Mouse (Mus musculus) myocyte (in vitro differentiated cells): ENCODE results near the gene Prss54.

Experiments
- CEBPB ChIP-seq: IDR thresholded peaks from 2 replicates; pipeline ENCODE4 v1.6.1; 2011; ENCODE audit warnings: mild to moderate bottlenecking, moderate library complexity; ENCODE audit not compliant: poor library complexity, insufficient read depth, severe bottlenecking
- E2F4 ChIP-seq: IDR thresholded peaks from one replicate; pipeline ENCODE4 v1.6.1; 2011; ENCODE audit warnings: mild to moderate bottlenecking, control low read depth, moderate library complexity; ENCODE audit not compliant: insufficient read depth
- MAX ChIP-seq: IDR thresholded peaks from one replicate; pipeline ENCODE4 v1.6.1; 2011; ENCODE audit warnings: low read depth, mild to moderate bottlenecking, control low read depth
- MYOD1 ChIP-seq, 3 experiments: IDR thresholded peaks; one replicate each; pipeline ENCODE4 v1.6.1; 2011; ENCODE audit warnings: control low read depth in 2 of 3, low read depth in 2 of 3, mild to moderate bottlenecking in 2 of 3, moderate library complexity in 1 of 3; ENCODE audit not compliant: insufficient read length in 2 of 3, control insufficient read depth in 1 of 3
- MYOG ChIP-seq, 3 experiments: IDR thresholded peaks; one replicate each; pipeline ENCODE4 v1.6.1; 2011; ENCODE audit warnings: control low read depth in 2 of 3, low read depth in 2 of 3, mild to moderate bottlenecking in 2 of 3; ENCODE audit not compliant: insufficient read length in 2 of 3, control insufficient read depth in 1 of 3, insufficient read depth in 1 of 3
- POLR2A ChIP-seq: IDR thresholded peaks from one replicate; pipeline ENCODE4 v1.6.1; 2011; ENCODE audit warnings: low read depth, mild to moderate bottlenecking, control low read depth, moderate library complexity; ENCODE audit not compliant: insufficient read length
- POLR2AphosphoS2 ChIP-seq: IDR thresholded peaks from one replicate; pipeline ENCODE4 v1.6.1; 2011; ENCODE audit warnings: low read depth, control low read depth; ENCODE audit not compliant: insufficient read length
- REST ChIP-seq: IDR thresholded peaks from one replicate; pipeline ENCODE4 v1.6.1; 2011; ENCODE audit warnings: mild to moderate bottlenecking, control low read depth, moderate library complexity; ENCODE audit not compliant: insufficient read depth, insufficient read length
- SRF ChIP-seq: IDR thresholded peaks from one replicate; pipeline ENCODE4 v1.6.1; 2011; ENCODE audit warnings: low read depth; ENCODE audit not compliant: control insufficient read depth, insufficient read length
- TCF12 ChIP-seq: IDR thresholded peaks from one replicate; pipeline ENCODE4 v1.6.1; 2011; ENCODE audit warnings: mild to moderate bottlenecking, control low read depth; ENCODE audit not compliant: poor library complexity, insufficient read depth, severe bottlenecking
- TCF3 ChIP-seq: IDR thresholded peaks from one replicate; pipeline ENCODE4 v1.6.1; 2011; ENCODE audit warnings: low read depth, control low read depth; ENCODE audit not compliant: insufficient read length
- USF1 ChIP-seq: IDR thresholded peaks from one replicate; pipeline ENCODE4 v1.6.1; 2011; ENCODE audit warnings: low read depth, mild to moderate bottlenecking, control low read depth, moderate library complexity

GRCm38 (mm10) chr8:95551577-95551976 lies 24.6 kb downstream of the Prss54 start:
- TF ChIP-seq POLR2A (no peak), TCF12 (no peak), MAX (no peak), MYOG (IDR thresholded peaks at IDR 0.05; ENCODE audit: control insufficient read depth in 1 of 3, insufficient read depth in 1 of 3, insufficient read length in 2 of 3, low read depth in 2 of 3) (no peak), SRF (no peak), E2F4 (no peak), MYOD1 (IDR thresholded peaks at IDR 0.05; ENCODE audit: control insufficient read depth in 1 of 3, insufficient read length in 2 of 3, low read depth in 2 of 3) (no peak), CEBPB (no peak), USF1 (no peak), TCF3 (no peak), POLR2AphosphoS2 (no peak), REST (no peak)
